8 mouse cellular contexts compared by ENCODE assay signal in the genomic region with DNA sequence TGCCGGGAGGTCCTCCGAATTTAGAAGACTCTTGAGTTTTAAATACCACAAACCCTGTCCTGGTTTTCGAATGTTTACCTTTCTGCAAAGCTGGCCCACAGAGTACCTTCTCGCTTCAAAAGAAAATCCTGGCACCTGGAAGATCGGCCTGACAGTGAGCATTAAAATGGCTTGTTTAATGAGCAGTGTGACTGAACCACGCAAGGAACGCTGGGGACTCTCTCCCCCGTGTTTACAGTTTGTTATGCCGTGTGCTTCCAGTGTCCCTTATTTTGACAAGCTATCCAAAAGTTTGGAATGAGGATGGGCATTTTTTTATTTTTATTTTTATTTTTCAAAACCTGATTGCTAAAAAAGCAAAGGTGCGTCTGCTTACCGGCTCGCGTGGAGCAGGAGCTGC.
DNase-seq lines count a peak whose midpoint lies in the region; ATAC-seq and TF ChIP-seq lines count a peak whose summit lies in the region.

No protein-coding gene starts in this region.

- H3K9me3 ChIP-seq in kidney, embryonic 16.5 days (ENCODE audit: low read length): no peaks in the 10 kb centered on the region
- H3K9me3 ChIP-seq in intestine, postnatal 0 days (ENCODE audit: control insufficient read depth): no peaks in the 10 kb centered on the region
- H3K9me3 ChIP-seq in neural tube, embryonic 11.5 days (ENCODE audit: control insufficient read depth, low read length): no peaks in the 10 kb centered on the region

- peak overlapping the region; percentile 57 for H3K4me2 ChIP-seq in kidney, embryonic 16.5 days (replicated peaks; ENCODE audit: low read depth, low read length)
- peak overlapping the region; percentile 62 for H3K4me2 ChIP-seq in intestine, postnatal 0 days (replicated peaks; ENCODE audit: low read depth)
- peak overlapping the region; percentile 38 for H3K4me2 ChIP-seq in neural tube, embryonic 11.5 days (ENCODE audit: low read depth)

- ATAC-seq in kidney, embryonic 16.5 days (ENCODE audit: low FRiP score, low TSS enrichment): no peak
- no peak for ATAC-seq in intestine, postnatal 0 days
- ATAC-seq in neural tube, embryonic 11.5 days (ENCODE audit: insufficient read depth, low FRiP score, low TSS enrichment): no peak

- no peak overlapping the region for H3K27ac ChIP-seq in kidney, embryonic 16.5 days (ENCODE audit: low read length)
- H3K27ac ChIP-seq in embryonic fibroblast, embryonic 13.5 days (ENCODE audit: insufficient read depth, low read length): no peak overlapping the region
- H3K27ac ChIP-seq in intestine, postnatal 0 days (ENCODE audit: low read depth, low read length): no peak overlapping the region
- no peak overlapping the region for H3K27ac ChIP-seq in neural tube, embryonic 11.5 days (ENCODE audit: low read depth, low read length)

- no peaks in the 10 kb centered on the region for H3K36me3 ChIP-seq in kidney, embryonic 16.5 days (ENCODE audit: insufficient read depth, low read length)
- H3K36me3 ChIP-seq in intestine, postnatal 0 days (ENCODE audit: control insufficient read depth, insufficient read depth): no peaks in the 10 kb centered on the region
- no peaks in the 10 kb centered on the region for H3K36me3 ChIP-seq in neural tube, embryonic 11.5 days (ENCODE audit: control insufficient read depth, insufficient read depth, low read length)

- H3K9ac ChIP-seq in kidney, embryonic 16.5 days (replicated peaks; ENCODE audit: low read length): no peak overlapping the region
- H3K9ac ChIP-seq in intestine, postnatal 0 days (ENCODE audit: low read depth, low read length): no peak overlapping the region
- no peak overlapping the region for H3K9ac ChIP-seq in neural tube, embryonic 11.5 days (ENCODE audit: low read length)

- peak overlapping the region; percentile 33 for H3K4me3 ChIP-seq in kidney, embryonic 16.5 days (ENCODE audit: low read length)
- H3K4me3 ChIP-seq in embryonic fibroblast, embryonic 13.5 days (ENCODE audit: insufficient read depth, low read length): peak overlapping the region; percentile 19
- peak overlapping the region; percentile 32 for H3K4me3 ChIP-seq in intestine, postnatal 0 days (ENCODE audit: low read depth, low read length)
- H3K4me3 ChIP-seq in neural tube, embryonic 11.5 days (ENCODE audit: low read depth, low read length): no peak overlapping the region

- DNase-seq in kidney, postnatal 25 days: no peak
- DNase-seq in neural tube, embryonic 11.5 days (ENCODE audit: low spot score): no peak
- DNase-seq in Muller cell, postnatal 12 days (ENCODE audit: inconsistent ontology term): no peak
- DNase-seq in cerebellum, adult 11-12 months: no peak
- no peak for DNase-seq in layer of hippocampus, adult 9-10 months (ENCODE audit: low spot score)

- WGBS in kidney, embryonic 16.5 days: 35% methylated on average over 13 of the region's 13 CpGs
- WGBS in intestine, postnatal 0 days: 21% methylated on average over 13 of the region's 13 CpGs
- 44% methylated on average over 13 of the region's 13 CpGs for WGBS in neural tube, embryonic 11.5 days

- H3K27me3 ChIP-seq in kidney, embryonic 16.5 days (ENCODE audit: insufficient read depth, low read length): peaks cover 14% of the 10 kb centered on the region; the same call in 1 of the 2 replicates
- no peaks in the 10 kb centered on the region for H3K27me3 ChIP-seq in intestine, postnatal 0 days (replicated peaks; ENCODE audit: control insufficient read depth, insufficient read depth, low read length)
- 0 out of 2 replicates have a peak, but pooled peaks cover 2% of the 10 kb centered on the region for H3K27me3 ChIP-seq in neural tube, embryonic 11.5 days (ENCODE audit: control insufficient read depth, insufficient read depth, low read length)

- TF ChIP-seq CTCF in embryonic fibroblast, embryonic 13.5 days (IDR thresholded peaks at IDR 0.05; ENCODE audit: borderline replicate concordance, insufficient read depth, low read length): no peak
- no peak for TF ChIP-seq CTCF in intestine, postnatal 0 days (IDR thresholded peaks at IDR 0.05; ENCODE audit: low read depth)

- peaks cover 5% of the 10 kb centered on the region; the same call in 1 of the 2 replicates for H3K4me1 ChIP-seq in kidney, embryonic 16.5 days (ENCODE audit: insufficient read depth, low read length)
- H3K4me1 ChIP-seq in embryonic fibroblast, embryonic 13.5 days (ENCODE audit: control insufficient read depth, insufficient read depth, low read length): no peaks in the 10 kb centered on the region
- H3K4me1 ChIP-seq in intestine, postnatal 0 days (replicated peaks; ENCODE audit: control insufficient read depth, insufficient read depth, low read length): no peaks in the 10 kb centered on the region
- H3K4me1 ChIP-seq in neural tube, embryonic 11.5 days (ENCODE audit: control insufficient read depth, insufficient read depth, low read length): no peaks in the 10 kb centered on the region

- TF ChIP-seq POLR2A in embryonic fibroblast, embryonic 13.5 days (IDR thresholded peaks at IDR 0.05; ENCODE audit: low read depth, low read length): no peak
